Mouse (Mus musculus): ENCODE data around the gene Oscp1. TPM values are rescaled to one million over a fixed set of nuclear protein-coding genes. Genes with fewer than 3 reads are reported as not detected.

The Oscp1 gene
- total RNA-seq, 4 experiments from 2014 or later, result 7.5 to 20.9 (median 14.9) TPM

Other genes with a start within 250 kb of the Oscp1 start
- 1 to 10 TPM; 1.3 to 3.6 (median 2.8) TPM for gene Csf3r, start 34.0 kb upstream of the Oscp1 start, total RNA-seq (2022)
- gene Mrps15, start 11.6 kb upstream of the Oscp1 start, total RNA-seq (2022), result 10 to 100 TPM; 64.2 to 74.4 (median 69.4) TPM
- 10 to 100 TPM; 22.3 to 33.2 (median 30.7) TPM for gene Lsm10, start 38.1 kb downstream of the Oscp1 start, total RNA-seq (2022)
- gene Stk40, start 45.4 kb downstream of the Oscp1 start, total RNA-seq (2022), result 10 to 100 TPM; 33.9 to 38.7 (median 37.6) TPM
- 10 to 100 TPM; 21.1 to 32.2 (median 27.0) TPM for gene Eva1b, start 89.2 kb downstream of the Oscp1 start, total RNA-seq (2022)
- 1 to 10 TPM; 2.7 to 5.0 (median 4.3) TPM for gene Sh3d21, start 104.9 kb downstream of the Oscp1 start, total RNA-seq (2022)
- gene Thrap3, start 144.2 kb downstream of the Oscp1 start, total RNA-seq (2022), result 100 to 1,000 TPM; 203 to 250 (median 221) TPM
- gene Map7d1, start 197.8 kb downstream of the Oscp1 start, total RNA-seq (2022), result 10 to 100 TPM; 55.4 to 81.7 (median 66.8) TPM
- 100 to 1,000 TPM in 1 of 4 experiments, 10 to 100 TPM in 3; 94.1 to 101 (median 96.2) TPM for gene Trappc3, start 203.8 kb downstream of the Oscp1 start, total RNA-seq (2022)
- 1 to 10 TPM; 3.5 to 4.6 (median 4.0) TPM for gene Col8a2, start 228.2 kb downstream of the Oscp1 start, total RNA-seq (2022)

All from adrenal gland, adult 8-10 months (tissue).